Mouse (Mus musculus): ENCODE data around the gene Mgam.

DNA sequence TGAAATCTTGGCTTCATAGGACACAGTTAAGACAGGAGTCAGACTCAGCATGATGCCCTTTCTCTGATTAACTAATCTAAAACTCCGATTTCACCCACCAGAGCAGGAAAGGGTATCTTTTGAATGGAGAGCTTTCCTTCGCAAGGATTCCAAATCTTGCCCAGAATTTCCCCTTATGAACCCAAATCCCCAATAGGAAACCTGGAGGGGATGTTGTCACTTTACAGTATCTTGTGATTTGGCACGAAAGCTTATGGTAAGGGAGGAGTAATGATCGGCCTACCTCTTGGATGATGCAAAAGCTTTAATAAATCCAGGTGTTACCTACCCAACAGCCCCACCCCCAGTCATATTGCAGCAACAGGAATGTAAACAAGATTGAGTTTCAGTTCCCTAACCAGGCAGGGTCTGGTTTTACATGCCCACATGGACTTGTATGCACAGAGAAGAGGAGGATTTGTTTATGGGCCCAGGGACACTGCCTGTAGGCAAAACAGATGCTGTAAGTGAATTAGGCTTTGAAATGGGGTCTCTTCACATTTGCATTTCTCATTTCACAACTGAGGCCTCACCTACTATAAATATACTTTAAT, 15.3 kb upstream of the Mgam start, which contains the start of gene Tas2r138:
- TF ChIP-seq CTCF (IDR thresholded peaks at IDR 0.05) (no peak), POLR2A (IDR thresholded peaks at IDR 0.05; ENCODE audit: insufficient read depth, low read depth, low read length) (no peak)
